16 mouse cellular contexts compared by ENCODE assay signal in the genomic region with DNA sequence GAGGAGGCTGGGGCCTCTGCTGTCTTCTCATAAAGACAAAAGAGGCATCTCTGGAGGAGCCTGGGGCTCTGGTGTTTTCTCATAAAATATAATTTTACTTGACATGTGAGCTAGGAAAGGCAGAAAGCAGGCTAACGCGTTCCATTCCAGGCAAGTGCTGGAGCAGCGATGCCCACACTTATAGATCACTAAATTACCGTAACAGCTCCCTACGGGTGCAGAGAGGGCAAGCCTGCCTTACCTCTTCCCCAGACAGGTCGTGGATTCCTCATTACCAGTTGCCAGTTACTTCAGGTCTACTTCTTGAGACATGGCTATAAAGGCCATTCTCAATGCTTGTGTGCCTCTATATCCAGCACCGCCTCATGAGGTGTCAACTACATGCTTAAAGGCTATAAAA.
A peak's percentile ranks its signal among the peaks of the same experiment; 100 is the strongest.
DNase-seq lines count a peak whose midpoint lies in the region; ATAC-seq and TF ChIP-seq lines count a peak whose summit lies in the region.
"Had no signal": no experiment of that assay in that cellular context is flagged by ENCODE, and none has a peak within 500 bp of the region (broad histone marks: within the 10 kb centered on the region; RNA-seq: fewer than 3 reads in every experiment).

No protein-coding gene starts in this region.

- H3K27ac ChIP-seq in heart, embryonic 16.5 days (ENCODE audit: low read length), result peak overlapping the region; percentile 60
- peak overlapping the region; percentile 82 for H3K27ac ChIP-seq in layer of hippocampus, adult 2 months
- peak overlapping the region; percentile 12; the same call in 1 of the 2 replicates for H3K27ac ChIP-seq in testis, adult 2 months (ENCODE audit: control insufficient read depth, insufficient read depth, low read depth, low read length)
- H3K27ac ChIP-seq in neural tube, embryonic 15.5 days (replicated peaks), result peak overlapping the region; percentile 60; the same call in 1 of the 2 replicates
- H3K27ac ChIP-seq: heart, embryonic 10.5 days; liver, embryonic 13.5 days had no signal

- no peak overlapping the region for H3K4me3 ChIP-seq in heart, embryonic 16.5 days (ENCODE audit: low read length)
- no peak overlapping the region for H3K4me3 ChIP-seq in layer of hippocampus, adult 2 months
- no peak overlapping the region for H3K4me3 ChIP-seq in testis, adult 2 months (ENCODE audit: control insufficient read depth, low read depth, low read length)
- H3K4me3 ChIP-seq in neural tube, embryonic 15.5 days (replicated peaks), result no peak overlapping the region
- H3K4me3 ChIP-seq: heart, embryonic 10.5 days; liver, embryonic 13.5 days had no signal

- intact Hi-C loops in heart, postnatal 25 days (cut with DNase I), result loop anchor here (5.0 kb wide), 2 partner anchors 79 to 139 kb away; no protein-coding TSS in a partner anchor

- H3K9me3 ChIP-seq in heart, embryonic 16.5 days (replicated peaks; ENCODE audit: control insufficient read depth, low read length), result no peaks in the 10 kb centered on the region
- no peaks in the 10 kb centered on the region for H3K9me3 ChIP-seq in neural tube, embryonic 15.5 days (replicated peaks)
- H3K9me3 ChIP-seq: heart, embryonic 10.5 days; liver, embryonic 13.5 days had no signal

- no peaks in the 10 kb centered on the region for H3K27me3 ChIP-seq in heart, embryonic 16.5 days (ENCODE audit: control insufficient read depth, insufficient read depth, low read length)
- no peaks in the 10 kb centered on the region for H3K27me3 ChIP-seq in testis, adult 2 months (ENCODE audit: control insufficient read depth, insufficient read depth, low read length)
- H3K27me3 ChIP-seq in neural tube, embryonic 15.5 days (replicated peaks), result no peaks in the 10 kb centered on the region
- H3K27me3 ChIP-seq: liver, embryonic 13.5 days had no signal

- TF ChIP-seq CTCF in layer of hippocampus, adult 2 months (conservative IDR thresholded peaks at IDR 0.05), result no peak
- TF ChIP-seq CTCF in testis, adult 2 months (IDR thresholded peaks at IDR 0.05; ENCODE audit: control insufficient read depth, insufficient read depth, insufficient replicate concordance, low read depth, low read length), result no peak

- H3K9ac ChIP-seq in heart, embryonic 16.5 days (ENCODE audit: low read length), result no peak overlapping the region
- no peak overlapping the region for H3K9ac ChIP-seq in neural tube, embryonic 15.5 days (replicated peaks)
- H3K9ac ChIP-seq: liver, embryonic 13.5 days had no signal

- no peak for TF ChIP-seq POLR2A in testis, adult 2 months (IDR thresholded peaks at IDR 0.05; ENCODE audit: control insufficient read depth, low read depth, low read length)

- DNase-seq in heart, postnatal 25 days (ENCODE audit: low spot score), result no peak
- no peak for DNase-seq in layer of hippocampus, adult 2 months (ENCODE audit: low spot score in 2 of 2)
- DNase-seq in layer of hippocampus, postnatal 25 days (ENCODE audit: extremely low spot score in 1 of 2, low spot score in 1 of 2), result no peak
- no peak for DNase-seq in testis, postnatal 10 days (ENCODE audit: low spot score)
- DNase-seq in thymus, postnatal 10 days (ENCODE audit: low spot score in 2 of 2), result no peak
- DNase-seq: adrenal gland, adult 2 months; cerebellum, adult 8-10 months; kidney, adult 11 months; liver, embryonic 13.5 days; right cerebral cortex, postnatal 14 days had no signal

- 89% methylated on average over 7 of the region's 7 CpGs for WGBS in heart, embryonic 16.5 days
- 50% methylated on average over 7 of the region's 7 CpGs for WGBS in neural tube, embryonic 15.5 days

- H3K36me3 ChIP-seq in heart, embryonic 16.5 days (ENCODE audit: control insufficient read depth, insufficient read depth), result no peaks in the 10 kb centered on the region
- H3K36me3 ChIP-seq in testis, adult 2 months (ENCODE audit: control insufficient read depth, insufficient read depth, low read length), result no peaks in the 10 kb centered on the region
- H3K36me3 ChIP-seq in neural tube, embryonic 15.5 days, result no peaks in the 10 kb centered on the region
- H3K36me3 ChIP-seq: liver, embryonic 13.5 days had no signal

- no peak for ATAC-seq in heart, embryonic 16.5 days (replicated peaks; ENCODE audit: extremely low read depth, insufficient read depth, low FRiP score)
- ATAC-seq in neural tube, embryonic 15.5 days (ENCODE audit: low FRiP score), result no peak; the same call in 1 of the 2 replicates
- ATAC-seq: CD4-positive, CD25-positive, alpha-beta regulatory T cell, adult 4 months; forebrain, embryonic 14.5 days had no signal

- no peak overlapping the region for H3K4me2 ChIP-seq in heart, embryonic 16.5 days (ENCODE audit: low read depth, low read length)
- H3K4me2 ChIP-seq in neural tube, embryonic 15.5 days, result no peak overlapping the region
- H3K4me2 ChIP-seq: liver, embryonic 13.5 days had no signal

- peaks cover 14% of the 10 kb centered on the region for H3K4me1 ChIP-seq in heart, embryonic 16.5 days (ENCODE audit: control insufficient read depth, insufficient read depth, low read length)
- H3K4me1 ChIP-seq in testis, adult 2 months (ENCODE audit: control insufficient read depth, insufficient read depth, low read length), result no peaks in the 10 kb centered on the region
- peaks cover 16% of the 10 kb centered on the region for H3K4me1 ChIP-seq in neural tube, embryonic 15.5 days
- H3K4me1 ChIP-seq: liver, embryonic 13.5 days had no signal

Comparison
In these comparisons a context has a peak if more than half of its experiments do, and no peak if none do; other contexts are left out.
1. H3K27ac ChIP-seq: peak in every context shown above with its lines; median percentile 82 in layer of hippocampus, adult 2 months; 60 in heart, embryonic 16.5 days; 60 in neural tube, embryonic 15.5 days; 12 in testis, adult 2 months.